Mouse (Mus musculus): ENCODE measurements around the gene Rgl1.
"Not testable (repeated sequence)": the region's sequence is repeated elsewhere in the genome, so short reads cannot be mapped to it uniquely, and the experiment has no call there.

Rgl1 gene

GRCm38 (mm10) chr1:152650856-152651494, 115.2 kb downstream of the Rgl1 start:
- DNase-seq: no peak

GRCm38 (mm10) chr1:152648052-152648451, 118.1 kb downstream of the Rgl1 start:
- DNase-seq: no peak

DNA sequence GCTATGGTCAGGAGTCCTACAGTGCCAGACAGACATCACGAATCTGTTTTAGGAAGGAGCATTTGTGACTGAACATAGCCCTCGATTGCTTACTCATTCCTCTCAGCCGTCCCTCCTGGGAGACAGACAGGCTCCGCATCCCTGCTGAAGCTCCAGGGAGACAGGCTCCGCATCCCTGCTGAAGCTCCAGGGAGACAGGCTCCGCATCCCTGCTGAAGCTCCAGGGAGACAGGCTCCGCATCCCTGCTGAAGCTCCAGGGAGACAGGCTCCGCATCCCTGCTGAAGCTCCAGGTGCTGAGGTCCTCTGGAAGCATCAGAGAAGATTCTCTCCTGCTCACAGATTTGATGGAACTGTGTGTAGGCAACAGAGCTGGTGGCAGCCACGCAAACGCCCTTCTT, 123.9 kb downstream of the Rgl1 start:
- not testable (repeated sequence) for DNase-seq

GRCm38 (mm10) chr1:152640195-152640981, 125.8 kb downstream of the Rgl1 start:
- no peak for DNase-seq

DNA sequence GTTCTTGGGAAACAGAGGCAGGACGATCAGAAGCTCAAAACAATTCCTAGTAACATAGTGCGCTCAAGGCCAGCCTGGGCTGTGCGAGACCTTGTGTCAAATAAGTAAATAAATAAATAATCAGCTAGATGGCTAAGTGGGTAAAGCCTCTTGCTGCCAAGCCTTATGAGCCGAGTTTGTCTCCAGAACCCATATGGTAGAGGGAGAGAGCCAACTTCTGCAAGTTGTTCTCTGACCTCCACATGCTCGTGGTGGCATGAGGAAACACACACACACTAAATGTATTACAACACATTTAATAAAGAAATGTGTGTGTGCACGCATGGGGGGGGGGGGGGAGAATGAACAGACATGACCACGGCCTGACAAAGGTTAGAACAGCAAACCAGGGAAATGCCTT, 126.8 kb downstream of the Rgl1 start:
- DNase-seq: no peak

GRCm38 (mm10) chr1:152634638-152635037, 131.5 kb downstream of the Rgl1 start:
- no peak for DNase-seq

DNA sequence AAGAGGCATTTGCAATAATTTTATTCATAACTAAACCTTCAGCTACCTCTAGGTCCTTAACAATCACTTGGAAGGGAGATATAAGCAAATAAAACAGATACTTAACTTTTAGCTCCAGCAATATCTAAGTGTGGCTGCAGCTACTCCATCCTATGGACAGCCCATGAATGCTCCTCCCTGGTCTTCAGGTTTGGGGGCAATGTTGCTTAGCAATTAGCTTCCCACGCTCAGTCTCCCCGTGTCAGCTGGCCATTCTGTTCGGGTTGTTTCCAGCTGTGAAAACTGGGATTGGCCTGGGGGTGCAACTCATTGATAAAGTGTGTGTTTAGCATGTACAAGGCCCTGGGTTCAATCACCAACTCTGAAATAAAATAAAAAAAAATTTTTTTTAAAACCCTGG, 136.4 kb downstream of the Rgl1 start:
- no peak for DNase-seq

DNA sequence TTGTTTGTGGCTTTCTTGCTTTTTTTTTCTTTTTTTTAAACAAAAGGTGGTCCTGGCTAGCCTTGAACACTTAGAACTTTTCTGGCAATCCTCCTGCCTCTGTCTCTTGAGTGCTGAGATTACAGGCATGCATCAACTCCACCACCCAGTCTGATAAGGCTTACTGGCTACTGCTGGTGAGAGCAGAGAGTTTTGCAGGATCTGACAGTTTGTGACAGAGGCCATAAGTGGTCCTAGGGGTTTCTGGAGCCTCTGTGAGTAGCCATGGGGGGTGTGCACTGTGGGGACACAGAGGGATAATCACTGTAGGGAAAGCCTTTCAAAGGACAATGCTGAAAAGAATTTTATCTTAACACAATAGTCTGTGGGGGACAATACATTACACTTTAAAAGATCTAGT, 140.5 kb downstream of the Rgl1 start:
- DNase-seq: no peak

DNA sequence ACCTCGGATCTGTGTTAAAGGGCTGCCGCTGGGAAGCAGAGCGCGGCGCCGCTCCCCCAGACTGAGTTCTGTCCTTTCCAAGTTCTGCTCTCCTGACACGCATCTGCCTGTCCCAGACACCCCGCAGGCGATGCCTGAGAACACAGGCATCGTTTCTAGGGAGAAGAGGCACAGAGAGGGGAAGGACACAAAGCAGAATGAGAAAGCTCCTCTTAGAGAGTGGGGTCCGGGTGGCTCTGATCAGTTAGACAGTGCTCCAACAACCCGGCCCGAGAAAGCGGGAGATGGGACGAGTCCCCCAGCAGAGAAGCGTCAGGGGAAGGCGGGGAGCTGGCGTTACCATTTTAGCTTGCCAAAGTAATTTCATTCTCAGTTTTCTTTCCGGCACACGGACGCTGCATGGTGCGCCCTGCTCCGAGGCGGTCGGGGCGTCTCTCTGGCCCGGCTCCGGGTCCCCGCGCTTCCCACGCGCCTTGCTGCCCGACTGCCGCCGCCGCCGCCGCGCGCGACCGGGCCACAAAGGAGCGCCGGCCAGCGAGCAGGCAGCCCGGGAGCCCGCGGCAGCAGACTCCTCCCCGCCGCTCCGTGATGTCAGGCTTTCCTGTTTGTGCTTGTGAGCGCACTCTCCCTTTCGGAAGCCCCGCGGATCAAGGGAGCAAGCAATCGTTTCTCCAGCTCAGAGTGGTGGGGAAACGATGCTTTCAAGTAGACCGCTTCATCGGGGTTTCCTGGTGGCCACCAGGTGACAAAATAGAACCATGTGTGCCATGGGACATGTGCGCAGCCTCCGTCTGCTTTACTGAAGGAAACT, 141.3 kb downstream of the Rgl1 start:
- DNase-seq: peak; percentile 55 to 59

GRCm38 (mm10) chr1:152623375-152624270, 142.5 kb downstream of the Rgl1 start:
- DNase-seq: no peak

GRCm38 (mm10) chr1:152622765-152623211, 143.4 kb downstream of the Rgl1 start:
- no peak for DNase-seq

GRCm38 (mm10) chr1:152621624-152622023, 144.5 kb downstream of the Rgl1 start:
- DNase-seq: no peak

- no peak for DNase-seq
Measured at GRCm38 (mm10) chr1:152619396-152619795, 146.8 kb downstream of the Rgl1 start.

GRCm38 (mm10) chr1:152618896-152619295, 147.3 kb downstream of the Rgl1 start:
- no peak for DNase-seq

- no peak for DNase-seq
Measured at GRCm38 (mm10) chr1:152618381-152618780, 147.8 kb downstream of the Rgl1 start.

- DNase-seq: no peak
Measured at GRCm38 (mm10) chr1:152617745-152618342, 148.3 kb downstream of the Rgl1 start.

GRCm38 (mm10) chr1:152616777-152617057, 149.4 kb downstream of the Rgl1 start:
- DNase-seq: no peak

DNA sequence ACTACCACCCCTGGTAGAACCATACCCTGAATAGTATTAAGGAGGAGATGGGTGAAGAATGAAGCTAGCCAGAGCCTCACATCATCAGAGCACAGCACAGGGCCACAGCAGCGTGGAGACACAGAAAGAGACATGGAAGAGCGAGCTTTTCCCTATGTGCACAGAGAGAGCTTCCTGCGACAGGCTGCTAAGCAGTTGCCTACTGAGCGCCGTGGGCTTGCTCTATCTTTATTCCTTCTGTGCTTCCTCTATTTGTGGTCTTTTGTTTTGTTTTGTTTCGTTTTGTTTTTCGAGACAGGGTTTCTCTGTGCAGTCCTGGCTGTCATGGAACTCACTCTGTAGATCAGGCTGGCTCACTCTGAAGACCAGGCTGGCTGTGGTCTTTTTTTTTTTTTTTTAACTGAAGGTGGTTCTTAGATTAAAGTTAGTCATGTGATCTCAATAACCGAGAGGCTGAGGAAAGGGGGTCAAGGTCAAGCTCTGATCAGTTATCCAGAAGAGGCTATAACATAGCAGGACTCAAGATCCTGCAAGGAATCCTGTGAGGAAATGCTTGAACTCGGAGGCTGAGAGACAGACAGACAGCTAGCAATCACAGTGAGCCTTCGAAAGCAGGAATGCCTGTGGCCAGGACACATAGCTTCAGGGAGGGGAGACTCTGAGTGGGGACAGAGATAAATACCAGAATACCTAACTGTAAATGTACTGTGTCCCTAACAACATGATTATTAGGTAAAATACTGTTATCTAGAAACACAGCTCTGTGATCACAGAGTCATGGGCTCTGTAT, 150.0 kb downstream of the Rgl1 start:
- no peak for DNase-seq

GRCm38 (mm10) chr1:152614743-152615380, 151.3 kb downstream of the Rgl1 start:
- no peak for DNase-seq

DNA sequence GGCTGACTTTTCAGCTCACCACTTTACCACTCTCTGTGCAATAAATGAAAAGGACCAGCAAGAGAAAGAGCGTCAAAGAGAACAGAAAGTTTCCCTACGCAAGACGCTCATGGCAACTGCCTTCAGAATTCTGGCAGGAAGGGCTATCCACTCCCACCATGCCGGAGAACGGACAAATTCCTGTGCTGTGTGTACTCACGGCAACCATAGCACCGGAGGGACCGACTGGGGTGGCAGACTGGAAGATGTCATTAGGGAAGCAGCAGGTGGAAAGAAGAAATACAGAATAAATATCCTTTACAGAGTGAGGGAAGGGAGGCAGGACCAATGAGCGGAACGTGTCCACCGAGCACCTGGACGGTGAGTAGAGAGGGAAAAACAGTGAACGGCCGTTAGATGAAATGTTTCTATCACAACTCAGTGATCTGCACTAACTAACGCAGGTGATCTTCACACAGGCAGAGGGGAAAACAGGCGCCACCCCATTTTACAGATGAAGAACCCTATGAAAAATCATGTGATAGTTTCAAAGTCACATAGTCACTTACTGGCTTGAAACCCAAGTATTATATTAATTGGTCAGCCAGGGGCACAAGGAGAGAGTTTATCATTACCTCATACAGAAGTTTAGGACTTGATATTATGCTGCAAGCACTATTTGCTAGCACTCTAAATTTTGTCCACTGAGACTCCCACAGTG, 152.8 kb downstream of the Rgl1 start:
- no peak for DNase-seq

Measured in thymus, adult 18-20 months (tissue).